Mouse (Mus musculus) CH12.LX (cell line): Measurements from ENCODE around the gene Tas1r3. TPM values are rescaled to one million over a fixed set of nuclear protein-coding genes. Genes with fewer than 3 reads are reported as not detected.

ENCODE experiments used
- DNase-seq: peaks from one replicate; pipeline ENCODE4 v3.0.0-alpha.2; 2013; ENCODE audit errors: extremely low read depth
- H3K27ac ChIP-seq: 2 replicates; pipeline ENCODE4 v1.5.1; 2012; ENCODE audit warnings: low read depth, mild to moderate bottlenecking, control low read depth, moderate library complexity; ENCODE audit not compliant: insufficient read depth
- H3K27me3 ChIP-seq: replicated peaks from 2 replicates; pipeline ENCODE3; 2012; ENCODE audit warnings: inconsistent platforms
- H3K36me3 ChIP-seq, 2 experiments: replicated peaks in 1 of 2; 2 replicates each; pipeline versions ENCODE3 to v1.6.1; 2012; ENCODE audit warnings: inconsistent platforms in 1 of 2, low read length in 1 of 2, mild to moderate bottlenecking in 1 of 2, mixed read lengths in 1 of 2, moderate library complexity in 1 of 2; ENCODE audit not compliant: control insufficient read depth in 1 of 2, insufficient read depth in 1 of 2
- H3K4me1 ChIP-seq, 2 experiments: 2 replicates each; pipeline ENCODE4 v1.6.1; 2012; ENCODE audit warnings: inconsistent platforms in 1 of 2, moderate library complexity in 1 of 2; ENCODE audit not compliant: insufficient read depth in 2 of 2, control insufficient read depth in 1 of 2
- H3K4me2 ChIP-seq: 2 replicates; pipeline ENCODE4 v1.6.1; 2012; ENCODE audit warnings: low read depth, mild to moderate bottlenecking, control low read depth; ENCODE audit not compliant: poor library complexity, insufficient read depth, severe bottlenecking
- H3K4me3 ChIP-seq, 3 experiments: fragments of 150-350 bp in 1 of 3; sonication (generic) in 1 of 3; replicated peaks in 1 of 3; 2 replicates each; pipeline versions ENCODE3 to v1.5.1; 2011 to 2012; ENCODE audit warnings: low read depth in 2 of 3, low read length in 2 of 3, mild to moderate bottlenecking in 2 of 3, moderate library complexity in 2 of 3, control low read depth in 1 of 3, improper control_type of control experiment in 1 of 3, inconsistent platforms in 1 of 3, mixed read lengths in 1 of 3; ENCODE audit not compliant: poor library complexity in 1 of 3
- H3K79me2 ChIP-seq: replicated peaks from 2 replicates; pipeline ENCODE4 v1.6.1; 2012; ENCODE audit warnings: mild to moderate bottlenecking, moderate library complexity; ENCODE audit not compliant: control insufficient read depth, poor library complexity, insufficient read depth, severe bottlenecking; ENCODE audit errors: extremely low read depth
- H3K9ac ChIP-seq: 2 replicates; pipeline ENCODE4 v1.6.1; 2012; ENCODE audit warnings: low read depth, mild to moderate bottlenecking, control low read depth, moderate library complexity; ENCODE audit not compliant: insufficient read depth
- H3K9me3 ChIP-seq: replicated peaks from 2 replicates; pipeline ENCODE3; 2012; ENCODE audit warnings: low read length, inconsistent platforms, mixed read lengths
- BHLHE40 ChIP-seq: IDR thresholded peaks from 2 replicates; pipeline ENCODE4 v1.6.1; 2011; ENCODE audit warnings: mild to moderate bottlenecking, low read depth, low read length, improper control_type of control experiment
- CHD1 ChIP-seq: IDR thresholded peaks from 2 replicates; pipeline ENCODE4 v1.6.1; 2012; ENCODE audit warnings: low read depth, low read length, improper control_type of control experiment, inconsistent platforms
- CHD2 ChIP-seq: IDR thresholded peaks from 2 replicates; pipeline ENCODE4 v1.6.1; 2011; ENCODE audit warnings: low read length, improper control_type of control experiment
- CTCF ChIP-seq, 2 experiments: IDR thresholded peaks in 1 of 2; conservative IDR thresholded peaks in 1 of 2; 2 replicates each; pipeline ENCODE4 v1.5.1; 2011 to 2012; ENCODE audit warnings: low read depth in 2 of 2, low read length in 2 of 2, improper control_type of control experiment in 1 of 2, inconsistent platforms in 1 of 2, mild to moderate bottlenecking in 1 of 2, moderate library complexity in 1 of 2
- E2F4 ChIP-seq: IDR thresholded peaks from 2 replicates; pipeline ENCODE4 v1.6.1; 2011; ENCODE audit warnings: low read depth, low read length, improper control_type of control experiment; ENCODE audit not compliant: insufficient replicate concordance
- ELF1 ChIP-seq: IDR thresholded peaks from 2 replicates; pipeline ENCODE4 v1.6.1; 2014; ENCODE audit warnings: low read depth, mild to moderate bottlenecking, inconsistent platforms, low read length, improper control_type of control experiment
- EP300 ChIP-seq: IDR thresholded peaks from 2 replicates; pipeline ENCODE4 v1.6.1; 2011; ENCODE audit warnings: low read length, improper control_type of control experiment
- ETS1 ChIP-seq: conservative IDR thresholded peaks from 2 replicates; pipeline ENCODE4 v1.6.1; 2012; ENCODE audit warnings: low read depth, mild to moderate bottlenecking, inconsistent platforms, low read length, improper control_type of control experiment, moderate library complexity
- GABPA ChIP-seq: IDR thresholded peaks from 2 replicates; pipeline ENCODE4 v1.6.1; 2012; ENCODE audit warnings: low read depth, low read length, improper control_type of control experiment, inconsistent platforms; ENCODE audit not compliant: insufficient replicate concordance
- HCFC1 ChIP-seq: IDR thresholded peaks from 2 replicates; pipeline ENCODE4 v1.6.1; 2012; ENCODE audit warnings: low read depth, mild to moderate bottlenecking, inconsistent platforms, low read length, improper control_type of control experiment
- JUN ChIP-seq: IDR thresholded peaks from 2 replicates; pipeline ENCODE4 v1.6.1; 2011; ENCODE audit warnings: low read depth, mild to moderate bottlenecking, low read length, improper control_type of control experiment, moderate library complexity; ENCODE audit not compliant: insufficient read depth
- JUND ChIP-seq: conservative IDR thresholded peaks from 2 replicates; pipeline ENCODE4 v1.6.1; 2011; ENCODE audit warnings: low read depth, low read length, improper control_type of control experiment
- MAFK ChIP-seq: IDR thresholded peaks from 2 replicates; pipeline ENCODE4 v1.6.1; 2011; ENCODE audit warnings: low read length, improper control_type of control experiment; ENCODE audit not compliant: insufficient replicate concordance
- MAX ChIP-seq: IDR thresholded peaks from 2 replicates; pipeline ENCODE4 v1.6.1; 2011; ENCODE audit warnings: low read length, improper control_type of control experiment
- MXI1 ChIP-seq: IDR thresholded peaks from 2 replicates; pipeline ENCODE4 v1.6.1; 2011; ENCODE audit warnings: mild to moderate bottlenecking, low read depth, low read length, improper control_type of control experiment
- MYC ChIP-seq: IDR thresholded peaks from 2 replicates; pipeline ENCODE4 v1.6.1; 2011; ENCODE audit warnings: low read depth, mild to moderate bottlenecking, improper control_type of control experiment, low read length
- NELFE ChIP-seq: IDR thresholded peaks from 2 replicates; pipeline ENCODE4 v1.6.1; 2011; ENCODE audit warnings: low read depth, low read length, improper control_type of control experiment
- POLR2A ChIP-seq: IDR thresholded peaks from 2 replicates; pipeline ENCODE4 v1.6.1; 2011; ENCODE audit warnings: low read depth, mild to moderate bottlenecking, improper control_type of control experiment, low read length
- POLR2AphosphoS2 ChIP-seq: IDR thresholded peaks from 2 replicates; pipeline ENCODE4 v1.6.1; 2011; ENCODE audit warnings: low read depth, low read length, improper control_type of control experiment
- SIN3A ChIP-seq: IDR thresholded peaks from 2 replicates; pipeline ENCODE4 v1.6.1; 2012; ENCODE audit warnings: low read length, improper control_type of control experiment, inconsistent platforms
- SMC3 ChIP-seq: IDR thresholded peaks from 2 replicates; pipeline ENCODE4 v1.6.1; 2011; ENCODE audit warnings: low read depth, low read length, improper control_type of control experiment
- TBP ChIP-seq: conservative IDR thresholded peaks from 2 replicates; pipeline ENCODE4 v1.6.1; 2011; ENCODE audit warnings: low read depth, low read length, improper control_type of control experiment
- TCF12 ChIP-seq: IDR thresholded peaks from 2 replicates; pipeline ENCODE4 v1.6.1; 2014; ENCODE audit warnings: low read depth, mild to moderate bottlenecking, inconsistent platforms, low read length, improper control_type of control experiment
- USF1 ChIP-seq: IDR thresholded peaks from 2 replicates; pipeline ENCODE4 v1.6.1; 2014; ENCODE audit warnings: low read depth, mild to moderate bottlenecking, inconsistent platforms, low read length, improper control_type of control experiment
- USF2 ChIP-seq: conservative IDR thresholded peaks from 2 replicates; pipeline ENCODE4 v1.6.1; 2011; ENCODE audit warnings: low read depth, low read length, improper control_type of control experiment
- ZNF384 ChIP-seq: IDR thresholded peaks from 2 replicates; pipeline ENCODE4 v1.6.1; 2012; ENCODE audit warnings: low read depth, low read length, improper control_type of control experiment, inconsistent platforms
- dilution Hi-C: fragments of 300-500 bp; cut with MboI; formaldehyde crosslinking; loops from 2 replicates; pipeline ENCODE4 v1.14.3; 2020; ENCODE audit warnings: low sequenced_read_pairs; ENCODE audit not compliant: extremely low pct_unique_long_range_greater_than_20kb, extremely low pct_ligation_motif_present
- in situ Hi-C: fragments of 300-500 bp; cut with MboI; formaldehyde crosslinking; loops from 3 replicates; pipeline ENCODE4 v1.14.3; 2019; ENCODE audit warnings: low sequenced_read_pairs, low pct_ligation_motif_present, low pct_unique_long_range_greater_than_20kb, mixed read lengths
- polyA plus RNA-seq: library from polyadenylated mRNA; unstranded; fragments of >175 nt; gene quantifications from 2 replicates; pipeline ENCODE4 v1.2.1, GENCODE M21; 2012; ENCODE audit warnings: low read depth; ENCODE audit not compliant: insufficient read length
- total RNA-seq, 2 experiments: library from RNA; depleted of rRNA; stranded (reverse); fragments of 300-350 nt in 1 of 2; fragments of >200 nt in 1 of 2; gene quantifications; 2 replicates each; pipeline ENCODE4 v1.2.3; 2012 to 2014

Gene Tas1r3
- total and polyA plus RNA-seq, 3 experiments = 0.15 to 0.89 (median 0.47) TPM

- H3K27ac ChIP-seq = no peak overlapping the region
- in situ Hi-C loops = no loop called here
- H3K4me1 ChIP-seq = no peaks in the 10 kb centered on the region
- dilution Hi-C loops = no loop called here
- no peaks in the 10 kb centered on the region for H3K27me3 ChIP-seq
- H3K9me3 ChIP-seq = no peaks in the 10 kb centered on the region
- DNase-seq = no peak
- H3K4me2 ChIP-seq = no peak overlapping the region
- TF ChIP-seq MXI1 (no peak), HCFC1 (no peak), USF1 (no peak), TBP (no peak), NELFE (no peak), CTCF (conservative IDR thresholded peaks at IDR 0.05 in 1 of 2, IDR thresholded peaks at IDR 0.05 in 1 of 2; ENCODE audit: low read depth in 2 of 2, low read length in 2 of 2) (no peak), EP300 (no peak), GABPA (no peak), MAFK (no peak), MAX (no peak), POLR2AphosphoS2 (no peak), SMC3 (no peak)
- no peak overlapping the region for H3K4me3 ChIP-seq
- H3K9ac ChIP-seq = no peak overlapping the region
- peaks cover 63 to 95% of the 10 kb centered on the region in 2 experiments for H3K36me3 ChIP-seq
- H3K79me2 ChIP-seq = peaks cover 14% of the 10 kb centered on the region
These were observed 39.7 kb downstream of the Tas1r3 start for GRCm38 (mm10) chr4:155823443-155823842.

GRCm38 (mm10) chr4:155821025-155821424 lies 42.1 kb downstream of the Tas1r3 start:
- H3K79me2 ChIP-seq = peaks cover 34% of the 10 kb centered on the region
- in situ Hi-C loops = no loop called here
- H3K27ac ChIP-seq = no peak overlapping the region
- H3K27me3 ChIP-seq = no peaks in the 10 kb centered on the region
- no peaks in the 10 kb centered on the region for H3K9me3 ChIP-seq
- H3K4me2 ChIP-seq = no peak overlapping the region
- dilution Hi-C loops = no loop called here
- H3K9ac ChIP-seq = no peak overlapping the region
- DNase-seq = no peak
- H3K4me3 ChIP-seq = no peak overlapping the region
- peaks cover 80 to 97% of the 10 kb centered on the region in 2 experiments for H3K36me3 ChIP-seq
- TF ChIP-seq USF2 = no peak
- TF ChIP-seq NELFE = no peak
- TF ChIP-seq CTCF (conservative IDR thresholded peaks at IDR 0.05 in 1 of 2, IDR thresholded peaks at IDR 0.05 in 1 of 2; ENCODE audit: low read depth in 2 of 2, low read length in 2 of 2) = peak in 1 of 2 experiments; percentile 32; a peak in 2 of 4 replicates
- TF ChIP-seq USF1 = no peak
- TF ChIP-seq JUND = no peak
- 0 out of 2 replicates have a peak, but pooled peaks have one; percentile 21 for TF ChIP-seq MYC
- no peak for TF ChIP-seq CHD2
- TF ChIP-seq EP300 = no peak
- no peak for TF ChIP-seq MAFK
- no peak for TF ChIP-seq TCF12
- peak; percentile 81 for TF ChIP-seq ZNF384
- TF ChIP-seq SMC3 = no peak
- TF ChIP-seq JUN = no peak
- TF ChIP-seq ELF1 = no peak
- TF ChIP-seq E2F4 = no peak
- TF ChIP-seq POLR2A = no peak
- no peak for TF ChIP-seq BHLHE40
- TF ChIP-seq ETS1 = no peak
- no peak for TF ChIP-seq CHD1
- TF ChIP-seq SIN3A = no peak
- H3K4me1 ChIP-seq = no peaks in the 10 kb centered on the region
